Mouse (Mus musculus): ENCODE results near the gene Obscn.

- TF ChIP-seq EP300 (IDR thresholded peaks at IDR 0.05) (no peak), CTCF (IDR thresholded peaks at IDR 0.05) (no peak)
These were observed 188.9 kb downstream of the Obscn start for GRCm38 (mm10) chr11:58947306-58947705.
